Mouse (Mus musculus) midbrain, embryonic 12.5 days (tissue): ENCODE measurements around the gene Gm27235. TPM values are rescaled to one million over a fixed set of nuclear protein-coding genes. Genes with fewer than 3 reads are reported as not detected.
"Not testable (repeated sequence)": the region's sequence is repeated elsewhere in the genome, so short reads cannot be mapped to it uniquely, and the experiment has no call there.

ENCODE experiments used
- ATAC-seq: fragments of 200-750 bp; cut with Nextera tagmentation; 2 replicates; pipeline ENCODE4 v1.8.0; 2017; ENCODE audit warnings: low read depth, moderate TSS enrichment, moderate library complexity; ENCODE audit not compliant: low FRiP score
- H3K27ac ChIP-seq: fragments of 300-500 bp; sonication (generic); replicated peaks from 2 replicates; pipeline ENCODE4 v1.5.1; 2016; ENCODE audit warnings: mild to moderate bottlenecking
- H3K27me3 ChIP-seq: fragments of 300-500 bp; sonication (generic); 2 replicates; pipeline ENCODE4 v1.6.1; 2016; ENCODE audit warnings: mild to moderate bottlenecking
- H3K36me3 ChIP-seq: fragments of 300-500 bp; sonication (generic); 2 replicates; pipeline ENCODE4 v1.6.1; 2016
- H3K4me1 ChIP-seq: fragments of 300-500 bp; sonication (generic); 2 replicates; pipeline ENCODE4 v1.6.1; 2016
- H3K4me2 ChIP-seq: fragments of 300-500 bp; sonication (generic); replicated peaks from 2 replicates; pipeline ENCODE4 v1.6.1; 2016; ENCODE audit warnings: mild to moderate bottlenecking, moderate library complexity
- H3K4me3 ChIP-seq: fragments of 300-500 bp; sonication (generic); 2 replicates; pipeline ENCODE4 v1.5.1; 2016; ENCODE audit warnings: mild to moderate bottlenecking
- H3K9ac ChIP-seq: fragments of 300-500 bp; sonication (generic); replicated peaks from 2 replicates; pipeline ENCODE4 v1.6.1; 2016; ENCODE audit warnings: mild to moderate bottlenecking, moderate library complexity
- H3K9me3 ChIP-seq: fragments of 300-500 bp; sonication (generic); 2 replicates; pipeline ENCODE4 v1.6.1; 2016; ENCODE audit warnings: mild to moderate bottlenecking
- WGBS: fragments of 180-500 bp; shearing (Covaris S2); methylation state at CpG from one replicate; pipeline ENCODE4 v1.1.7; 2016; 5-methylcytosine and 5-hydroxymethylcytosine counted together
- polyA plus RNA-seq: library from polyadenylated mRNA; unstranded; fragments of >200 nt; fragmentation: Nextera tagmentation; extraction: Ambion mirVana; gene quantifications from 2 replicates; pipeline ENCODE4 v1.2.1, GENCODE M21; 2016

Gene Gm27235
- polyA plus RNA-seq = not detected in 2 replicates

GRCm38 (mm10) chr9:35790001-35790400 lies at the start of gene Gm27235, which contains the start of gene D730048I06Rik:
Gene Gm27235 (minus strand): TSS chr9:35790101.
Gene D730048I06Rik (minus strand): TSS chr9:35790112.
- ATAC-seq = no peak
- WGBS = 87% methylated on average over 3 of the region's 3 CpGs
- peaks cover 16% of the 10 kb centered on the region; the same call in 1 of the 2 replicates for H3K9me3 ChIP-seq

GRCm38 (mm10) chr9:35817881-35818280 lies 28.0 kb upstream of the Gm27235 start:
- not testable (repeated sequence) for H3K9ac ChIP-seq, ATAC-seq, H3K4me3 ChIP-seq, H3K4me1 ChIP-seq, H3K4me2 ChIP-seq, H3K27ac ChIP-seq, H3K36me3 ChIP-seq, H3K9me3 ChIP-seq, H3K27me3 ChIP-seq
- WGBS = 94% methylated on average over 15 of the region's 15 CpGs

More at GRCm38 (mm10) chr9:35790001-35790400, at the start of gene Gm27235, which contains the start of gene D730048I06Rik:
- H3K27me3 ChIP-seq = no peaks in the 10 kb centered on the region
- no peak within 1 kb of the TSS for H3K9ac ChIP-seq
- no peak within 1 kb of the TSS for H3K4me2 ChIP-seq
- no peak within 1 kb of the TSS for H3K4me3 ChIP-seq
- H3K36me3 ChIP-seq = no peaks in the 10 kb centered on the region
- no peak within 1 kb of the TSS for H3K27ac ChIP-seq
- H3K4me1 ChIP-seq = no peaks in the 10 kb centered on the region

- no peak overlapping the region for H3K9ac ChIP-seq
- no peak overlapping the region for H3K4me2 ChIP-seq
- no peaks in the 10 kb centered on the region for H3K36me3 ChIP-seq
- peaks cover 9% of the 10 kb centered on the region; the same call in 1 of the 2 replicates for H3K9me3 ChIP-seq
- no peaks in the 10 kb centered on the region for H3K4me1 ChIP-seq
- no peak overlapping the region for H3K4me3 ChIP-seq
- ATAC-seq = no peak
- no peak overlapping the region for H3K27ac ChIP-seq
- no peaks in the 10 kb centered on the region for H3K27me3 ChIP-seq
Measured at GRCm38 (mm10) chr9:35798146-35798545, 8.2 kb upstream of the Gm27235 start.

- ATAC-seq = no peak
- H3K36me3 ChIP-seq = no peaks in the 10 kb centered on the region
- H3K27ac ChIP-seq = no peak within 1 kb of the TSS
- no peak within 1 kb of the TSS for H3K4me2 ChIP-seq
- no peaks in the 10 kb centered on the region for H3K27me3 ChIP-seq
- no peak within 1 kb of the TSS for H3K4me3 ChIP-seq
- H3K4me1 ChIP-seq = no peaks in the 10 kb centered on the region
- no peak within 1 kb of the TSS for H3K9ac ChIP-seq
- peaks cover 17% of the 10 kb centered on the region; the same call in 1 of the 2 replicates for H3K9me3 ChIP-seq
- 64% methylated on average over 3 of the region's 3 CpGs for WGBS
Measured at GRCm38 (mm10) chr9:35778009-35778408, 11.9 kb downstream of the Gm27235 start, which contains the start of gene Gm17727. Gene Gm17727 (minus strand): TSS chr9:35778109.

GRCm38 (mm10) chr9:35756843-35757242 lies 33.1 kb downstream of the Gm27235 start:
- Histone ChIP-seq H3K27me3 (no peaks in the 10 kb centered on the region), H3K4me2 (no peak overlapping the region), H3K9ac (no peak overlapping the region), H3K9me3 (peaks cover 7% of the 10 kb centered on the region; the same call in 1 of the 2 replicates), H3K4me3 (no peak overlapping the region), H3K4me1 (no peaks in the 10 kb centered on the region), H3K36me3 (no peaks in the 10 kb centered on the region), H3K27ac (no peak overlapping the region)
- no peak for ATAC-seq

- H3K4me3 ChIP-seq = no peak within 1 kb of the TSS
- ATAC-seq = no peak
- H3K9ac ChIP-seq = no peak within 1 kb of the TSS
- no peaks in the 10 kb centered on the region for H3K36me3 ChIP-seq
- H3K27ac ChIP-seq = no peak within 1 kb of the TSS
- H3K4me1 ChIP-seq = no peaks in the 10 kb centered on the region
- no peaks in the 10 kb centered on the region for H3K27me3 ChIP-seq
- peaks cover 18% of the 10 kb centered on the region for H3K9me3 ChIP-seq
- no peak within 1 kb of the TSS for H3K4me2 ChIP-seq
Measured at GRCm38 (mm10) chr9:35740749-35741148, 49.2 kb downstream of the Gm27235 start, which contains the start of gene Gm17677. Gene Gm17677 (plus strand): TSS chr9:35741049.

Other genes starting within 250 kb of the Gm27235 start
- gene Ddx25, start 231.6 kb downstream of the Gm27235 start, polyA plus RNA-seq = 10.6 and 11.0 TPM in 2 replicates
- gene Pus3, start 231.5 kb downstream of the Gm27235 start, polyA plus RNA-seq = 17.0 and 17.1 TPM in 2 replicates
- 1.7 and 2.4 TPM in 2 replicates for gene Pate2, start 219.8 kb downstream of the Gm27235 start, polyA plus RNA-seq
- 26.8 and 27.7 TPM in 2 replicates for gene Hyls1, start 219.7 kb downstream of the Gm27235 start, polyA plus RNA-seq
- gene Pate4, start 178.2 kb downstream of the Gm27235 start, polyA plus RNA-seq = not detected in 2 replicates
- gene Pate3, start 141.9 kb downstream of the Gm27235 start, polyA plus RNA-seq = not detected in 2 replicates
- gene Pate1, start 102.7 kb downstream of the Gm27235 start, polyA plus RNA-seq = not detected in 2 replicates
- gene Gm17677, start 49.1 kb downstream of the Gm27235 start, polyA plus RNA-seq = not detected in 2 replicates
- not detected in 2 replicates for gene Gm17727, start 12.0 kb downstream of the Gm27235 start, polyA plus RNA-seq
- gene D730048I06Rik, start within 50 bp of the Gm27235 start, polyA plus RNA-seq = not detected in 2 replicates
- gene 9230110F15Rik, start 54.0 kb upstream of the Gm27235 start, polyA plus RNA-seq = not detected in 2 replicates
- gene 9230113P08Rik, start 118.3 kb upstream of the Gm27235 start, polyA plus RNA-seq = not detected in 2 replicates